Mouse (Mus musculus): ENCODE measurements around the gene Gfod1. TPM values are rescaled to one million over a fixed set of nuclear protein-coding genes. Genes with fewer than 3 reads are reported as not detected.

The Gfod1 gene
- total RNA-seq, 2 experiments from 2014 or later: 93.6 to 119 TPM

- intact Hi-C loops (cut with DNase I): no loop called here
- peak in 1 of 2 experiments; percentile 74 for DNase-seq (ENCODE audit: low spot score in 2 of 2)
Measured at GRCm38 (mm10) chr13:43268539-43269327, 35.2 kb downstream of the Gfod1 start.

DNA sequence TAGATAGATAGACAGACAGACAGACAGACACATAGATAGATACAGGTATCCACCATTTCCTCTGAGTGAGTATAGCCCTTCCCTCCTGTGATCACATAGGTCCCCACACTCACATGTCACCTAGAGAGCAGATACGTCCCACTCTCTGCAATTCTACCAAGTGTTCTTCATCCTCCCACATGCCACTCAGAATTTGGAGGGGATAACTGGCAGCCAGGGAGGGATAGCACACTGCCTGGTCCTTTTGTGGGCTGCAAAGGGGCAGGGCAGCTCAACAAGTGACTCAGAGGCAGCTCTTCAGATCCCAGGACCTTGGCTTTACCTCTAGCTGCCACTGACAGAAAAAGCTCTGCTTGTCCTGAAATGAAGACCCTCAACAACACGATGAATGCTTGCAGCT lies 36.1 kb downstream of the Gfod1 start:
- intact Hi-C loops (cut with DNase I): no loop called here

GRCm38 (mm10) chr13:43267216-43267615 lies 36.8 kb downstream of the Gfod1 start:
- intact Hi-C loops (cut with DNase I): no loop called here
- DNase-seq (ENCODE audit: low spot score in 2 of 2): peak in 1 of 2 experiments; percentile 59

More for the DNA sequence above, 36.1 kb downstream of the Gfod1 start:
- peak in 1 of 2 experiments; percentile 59 for DNase-seq (ENCODE audit: low spot score in 2 of 2)

DNA sequence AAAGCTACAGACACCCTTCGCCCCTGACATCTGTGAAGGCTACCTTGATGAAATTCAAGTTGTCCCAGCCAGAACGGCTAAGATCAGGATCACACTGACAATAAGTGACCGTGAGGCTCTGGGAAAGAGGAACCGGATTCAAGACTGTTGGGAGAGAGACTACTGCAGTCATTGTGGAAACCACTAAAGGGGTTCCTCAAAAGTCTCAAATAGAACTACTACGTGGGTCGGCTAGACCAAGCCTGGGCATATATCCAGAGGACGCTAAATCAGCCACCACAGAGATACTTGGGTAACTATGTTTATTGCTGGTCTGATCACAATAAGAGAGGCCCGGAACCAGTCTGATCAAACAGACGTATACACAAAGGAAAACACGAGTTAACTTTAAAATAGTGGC lies 37.6 kb downstream of the Gfod1 start:
- intact Hi-C loops (cut with DNase I): no loop called here
- DNase-seq (ENCODE audit: low spot score in 2 of 2): peak in 1 of 2 experiments; percentile 57

GRCm38 (mm10) chr13:43265116-43265515 lies 38.9 kb downstream of the Gfod1 start:
- intact Hi-C loops (cut with DNase I): no loop called here
- DNase-seq (ENCODE audit: low spot score in 2 of 2): peak in 1 of 2 experiments; percentile 58

GRCm38 (mm10) chr13:43263646-43264045 lies 40.3 kb downstream of the Gfod1 start:
- intact Hi-C loops (cut with DNase I): loop anchor here (2.0 kb wide), 1 partner anchor 39 kb away; no protein-coding TSS in a partner anchor
- DNase-seq (ENCODE audit: low spot score in 2 of 2): peak in 1 of 2 experiments; percentile 60

DNA sequence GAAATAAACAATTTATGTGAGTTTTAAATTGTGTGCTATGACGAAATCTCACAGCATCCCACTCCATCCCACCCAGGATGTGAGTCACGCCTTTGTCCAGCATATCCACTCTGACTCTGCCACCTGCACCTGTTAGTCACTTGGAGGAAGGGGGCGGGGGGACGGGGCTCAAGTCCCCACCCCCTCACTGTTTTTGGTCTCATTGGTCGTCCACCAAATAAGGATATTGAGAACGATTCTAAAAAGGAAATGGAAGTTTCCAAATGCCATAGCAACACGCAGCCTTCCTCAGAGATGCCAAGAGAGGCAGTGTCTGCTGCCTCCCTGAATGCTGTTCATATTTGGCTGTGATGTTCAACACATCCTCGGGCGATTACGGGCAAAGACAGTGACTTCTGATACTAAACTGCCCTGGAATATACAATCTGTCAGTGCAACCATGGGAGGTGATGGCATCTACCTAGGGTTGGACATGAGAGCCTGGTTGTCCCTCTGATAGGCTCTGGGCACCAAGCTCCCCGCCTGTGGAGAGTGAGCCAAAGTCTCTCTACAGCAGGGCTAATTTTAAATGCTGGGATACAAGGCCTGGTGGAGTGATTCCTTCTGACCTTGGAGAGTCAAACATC lies 41.7 kb downstream of the Gfod1 start:
- intact Hi-C loops (cut with DNase I): loop anchor here (1.0 to 2.0 kb wide), 3 partner anchors 32 to 73 kb away; no protein-coding TSS in a partner anchor
- DNase-seq (ENCODE audit: low spot score in 2 of 2): peak; percentile 70 to 97

GRCm38 (mm10) chr13:43261287-43261686 lies 42.7 kb downstream of the Gfod1 start:
- no peak for DNase-seq (ENCODE audit: low spot score in 2 of 2)
- intact Hi-C loops (cut with DNase I): no loop called here

DNA sequence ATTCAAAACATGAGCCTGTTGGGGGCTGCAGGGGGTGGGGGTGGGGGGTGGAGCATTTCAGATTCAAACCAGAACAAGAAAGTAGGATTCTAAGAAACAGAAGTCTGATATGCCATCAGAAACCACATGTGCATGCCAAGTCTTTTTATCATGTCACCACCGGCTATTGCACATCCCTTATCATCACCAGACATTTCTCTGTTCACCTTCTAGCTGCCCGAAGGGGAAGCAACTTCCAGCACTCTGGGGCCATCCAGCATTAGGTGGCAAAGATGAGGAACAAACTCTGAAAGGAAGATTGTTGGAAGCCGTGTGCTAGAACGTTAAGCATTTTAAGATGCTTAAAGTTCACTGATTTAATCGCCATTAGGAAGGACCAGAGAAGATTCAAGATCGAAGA lies 43.2 kb downstream of the Gfod1 start:
- no peak for DNase-seq (ENCODE audit: low spot score in 2 of 2)
- intact Hi-C loops (cut with DNase I): no loop called here

DNA sequence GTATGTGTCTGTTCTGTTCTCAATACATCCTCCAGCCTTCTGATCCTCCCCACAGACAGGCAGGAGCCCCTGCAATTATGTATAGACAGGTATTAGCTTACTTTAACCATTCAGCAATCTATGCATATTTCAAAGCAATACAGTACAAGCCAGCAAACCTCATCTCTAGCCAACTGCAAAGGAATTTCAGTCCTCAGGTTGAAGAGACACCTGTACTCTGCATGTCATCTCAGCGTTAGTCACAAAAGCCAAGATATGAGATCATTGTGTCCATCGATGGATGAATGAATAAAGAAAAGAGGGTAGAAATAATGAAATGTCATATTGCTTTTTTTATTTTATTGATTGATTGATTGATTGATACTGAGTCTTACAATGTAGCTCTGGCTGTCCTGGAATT lies 47.5 kb downstream of the Gfod1 start:
- intact Hi-C loops (cut with DNase I): no loop called here
- DNase-seq (ENCODE audit: low spot score in 2 of 2): no peak

- intact Hi-C loops (cut with DNase I): no loop called here
- DNase-seq (ENCODE audit: low spot score in 2 of 2): no peak
Measured at GRCm38 (mm10) chr13:43253526-43253925, 50.4 kb downstream of the Gfod1 start.

DNA sequence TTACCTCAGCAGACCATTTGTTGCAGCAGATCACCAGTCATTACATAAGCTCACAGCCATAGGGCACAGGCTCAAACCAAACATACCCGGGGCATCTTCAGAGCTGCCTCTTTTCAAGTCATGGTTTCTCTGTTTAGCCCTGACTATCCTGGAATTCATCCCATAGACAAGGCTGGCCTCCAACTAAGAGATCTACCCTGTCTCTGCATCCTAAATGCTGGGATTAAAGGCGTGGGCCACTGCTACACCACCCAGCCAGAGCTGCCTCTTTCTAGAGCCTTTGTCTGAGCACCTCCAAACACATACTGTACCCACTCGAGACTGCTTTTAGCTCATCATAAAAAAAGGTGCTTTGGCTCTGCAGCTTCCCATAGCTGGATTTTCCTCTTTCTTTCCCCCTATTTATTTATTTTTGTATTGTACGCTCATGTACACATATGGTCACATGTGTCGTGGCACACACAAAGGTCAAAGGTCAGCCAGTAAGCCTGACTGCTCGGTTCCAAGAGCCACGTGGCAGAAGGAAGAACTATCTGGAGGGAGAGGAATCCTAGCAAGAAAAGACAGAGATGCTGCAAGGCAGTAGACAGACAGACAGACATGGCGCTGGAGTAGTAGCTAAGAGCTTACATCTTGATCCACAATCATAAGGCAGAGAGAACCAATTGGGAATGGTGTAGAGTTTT lies 51.7 kb downstream of the Gfod1 start:
- intact Hi-C loops (cut with DNase I): no loop called here
- DNase-seq (ENCODE audit: low spot score in 2 of 2): peak in 1 of 2 experiments; percentile 73

DNA sequence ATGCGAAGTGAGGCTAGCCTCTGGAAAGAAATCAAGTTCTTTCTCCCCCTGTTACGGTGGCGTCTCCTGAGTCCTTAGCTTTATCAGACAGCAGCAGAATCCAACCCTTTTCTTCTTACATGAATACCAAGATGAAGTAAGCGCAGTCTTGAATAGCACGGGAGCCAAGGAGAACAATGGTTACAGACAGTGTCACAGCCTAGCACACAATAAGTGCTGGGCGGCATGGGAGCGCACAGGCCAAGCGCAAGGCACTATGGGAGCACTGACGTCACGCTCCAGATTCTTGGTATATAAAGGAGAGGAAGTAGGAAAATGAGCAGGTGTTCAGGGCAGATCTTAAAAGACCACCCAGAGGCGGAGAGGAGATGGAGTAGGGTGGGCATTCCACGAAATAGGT lies 52.6 kb downstream of the Gfod1 start:
- DNase-seq (ENCODE audit: low spot score in 2 of 2): no peak
- intact Hi-C loops (cut with DNase I): no loop called here

GRCm38 (mm10) chr13:43250653-43251052 lies 53.3 kb downstream of the Gfod1 start:
- intact Hi-C loops (cut with DNase I): no loop called here

GRCm38 (mm10) chr13:43250106-43250505 lies 53.9 kb downstream of the Gfod1 start:
- no peak for DNase-seq (ENCODE audit: low spot score in 2 of 2)
- intact Hi-C loops (cut with DNase I): no loop called here

More at GRCm38 (mm10) chr13:43250653-43251052, 53.3 kb downstream of the Gfod1 start:
- DNase-seq (ENCODE audit: low spot score in 2 of 2): no peak

DNA sequence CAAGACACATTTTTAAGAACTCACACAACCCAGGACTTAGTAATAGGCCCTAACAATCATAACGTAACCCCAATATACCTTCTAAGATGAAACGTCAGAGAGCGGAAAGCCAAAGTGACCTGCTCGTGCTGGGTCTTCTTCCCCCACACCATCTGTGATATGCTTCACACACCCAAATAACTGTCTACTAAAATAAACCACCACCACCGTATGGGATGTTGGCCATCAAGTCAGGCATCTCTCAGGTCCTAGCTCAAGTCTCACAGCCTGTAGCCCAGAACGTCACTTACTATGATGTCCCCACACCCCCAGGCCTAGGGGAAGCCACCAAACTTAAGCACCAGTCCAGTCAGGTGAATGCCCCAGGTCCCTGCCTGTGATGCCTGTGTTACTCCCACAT lies 55.6 kb downstream of the Gfod1 start:
- peak in 1 of 2 experiments; percentile 76 for DNase-seq (ENCODE audit: low spot score in 2 of 2)
- intact Hi-C loops (cut with DNase I): no loop called here

GRCm38 (mm10) chr13:43246876-43247275 lies 57.1 kb downstream of the Gfod1 start:
- intact Hi-C loops (cut with DNase I): no loop called here
- no peak for DNase-seq (ENCODE audit: low spot score in 2 of 2)

DNA sequence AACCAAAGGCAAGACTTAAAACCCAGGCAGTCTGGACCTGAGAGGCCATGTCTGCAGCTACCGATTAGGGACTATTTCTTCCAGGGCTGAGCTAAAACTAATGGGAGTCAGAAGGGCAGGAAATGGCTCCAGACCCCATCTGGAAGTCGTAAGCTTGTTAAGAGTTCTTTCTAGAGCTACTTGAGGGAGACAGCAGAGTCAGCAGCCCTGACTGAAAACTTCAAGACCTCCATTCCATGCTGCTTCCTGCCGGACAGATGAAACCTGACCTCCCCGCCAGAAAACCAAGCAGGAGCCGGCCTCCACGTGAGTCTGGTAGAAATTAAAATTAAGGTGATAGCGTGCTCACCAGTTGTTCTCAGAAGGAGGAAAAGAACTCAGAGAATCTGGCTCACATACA lies 60.2 kb downstream of the Gfod1 start:
- no peak for DNase-seq (ENCODE audit: low spot score in 2 of 2)
- intact Hi-C loops (cut with DNase I): no loop called here

GRCm38 (mm10) chr13:43243240-43243639 lies 60.7 kb downstream of the Gfod1 start:
- DNase-seq (ENCODE audit: low spot score in 2 of 2): no peak
- intact Hi-C loops (cut with DNase I): no loop called here

- intact Hi-C loops (cut with DNase I): no loop called here
- DNase-seq (ENCODE audit: low spot score in 2 of 2): no peak
Measured at GRCm38 (mm10) chr13:43241750-43242149, 62.2 kb downstream of the Gfod1 start.
